Mouse (Mus musculus): ENCODE measurements around the gene Nme8. TPM values are rescaled to one million over a fixed set of nuclear protein-coding genes. Genes with fewer than 3 reads are reported as not detected.

The Nme8 gene
- total and polyA plus RNA-seq, 3 experiments, result not detected

DNA sequence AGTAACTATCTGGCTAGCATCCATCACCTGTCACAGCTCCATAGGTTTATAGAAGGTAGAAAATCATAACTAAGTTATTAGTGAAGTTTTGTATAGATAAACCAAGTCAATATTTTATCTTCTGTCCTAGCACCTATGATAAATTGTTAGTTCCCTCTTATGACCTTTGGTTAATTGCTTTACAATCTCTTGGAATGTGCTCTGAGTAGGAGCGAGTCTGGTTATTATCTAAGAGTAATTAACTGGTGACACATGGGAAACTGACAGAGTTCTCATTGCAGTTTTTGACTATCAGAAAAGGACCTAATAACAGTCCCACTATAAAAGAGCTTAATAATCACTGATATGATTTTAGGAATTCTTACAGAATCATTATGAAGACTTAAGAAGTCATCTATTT, 54.1 kb downstream of the Nme8 start:
- no peaks in the 10 kb centered on the region for H3K27me3 ChIP-seq (replicated peaks)
- no peak overlapping the region for H3K9ac ChIP-seq (ENCODE audit: insufficient read depth, low read depth)
- H3K79me2 ChIP-seq (replicated peaks; ENCODE audit: control insufficient read depth, extremely low read depth, insufficient read depth, poor library complexity, severe bottlenecking), result no peaks in the 10 kb centered on the region
- no peaks in the 10 kb centered on the region for H3K9me3 ChIP-seq (replicated peaks; ENCODE audit: low read length)
- no peaks in the 10 kb centered on the region for H3K36me3 ChIP-seq (replicated peaks in 1 of 2; ENCODE audit: control insufficient read depth in 1 of 2, insufficient read depth in 1 of 2, low read length in 1 of 2)
- TF ChIP-seq TBP (conservative IDR thresholded peaks at IDR 0.05; ENCODE audit: low read depth, low read length) (no peak), USF2 (conservative IDR thresholded peaks at IDR 0.05; ENCODE audit: low read depth, low read length) (no peak), ZMIZ1 (IDR thresholded peaks at IDR 0.05; ENCODE audit: low read depth, low read length) (no peak), MAFK (IDR thresholded peaks at IDR 0.05; ENCODE audit: insufficient replicate concordance, low read length) (no peak), HCFC1 (IDR thresholded peaks at IDR 0.05; ENCODE audit: low read depth, low read length) (no peak)
- in situ Hi-C loops (cut with MboI; ENCODE audit: low pct_ligation_motif_present, low pct_unique_long_range_greater_than_20kb, low sequenced_read_pairs) (loop anchor here (25.0 kb wide), 1 partner anchor 481 kb away; no protein-coding TSS in a partner anchor), dilution Hi-C loops (cut with MboI; ENCODE audit: extremely low pct_ligation_motif_present, extremely low pct_unique_long_range_greater_than_20kb, low sequenced_read_pairs) (no loop called here)
- H3K4me1 ChIP-seq (ENCODE audit: control insufficient read depth in 1 of 2, insufficient read depth in 2 of 2), result no peaks in the 10 kb centered on the region
- DNase-seq (ENCODE audit: extremely low read depth), result no peak
- no peak overlapping the region for H3K4me2 ChIP-seq (ENCODE audit: insufficient read depth, low read depth, poor library complexity, severe bottlenecking)
- H3K4me3 ChIP-seq (replicated peaks in 1 of 3; ENCODE audit: low read depth in 2 of 3, low read length in 2 of 3, poor library complexity in 1 of 3), result no peak overlapping the region
- no peak overlapping the region for H3K27ac ChIP-seq (ENCODE audit: insufficient read depth, low read depth)

DNA sequence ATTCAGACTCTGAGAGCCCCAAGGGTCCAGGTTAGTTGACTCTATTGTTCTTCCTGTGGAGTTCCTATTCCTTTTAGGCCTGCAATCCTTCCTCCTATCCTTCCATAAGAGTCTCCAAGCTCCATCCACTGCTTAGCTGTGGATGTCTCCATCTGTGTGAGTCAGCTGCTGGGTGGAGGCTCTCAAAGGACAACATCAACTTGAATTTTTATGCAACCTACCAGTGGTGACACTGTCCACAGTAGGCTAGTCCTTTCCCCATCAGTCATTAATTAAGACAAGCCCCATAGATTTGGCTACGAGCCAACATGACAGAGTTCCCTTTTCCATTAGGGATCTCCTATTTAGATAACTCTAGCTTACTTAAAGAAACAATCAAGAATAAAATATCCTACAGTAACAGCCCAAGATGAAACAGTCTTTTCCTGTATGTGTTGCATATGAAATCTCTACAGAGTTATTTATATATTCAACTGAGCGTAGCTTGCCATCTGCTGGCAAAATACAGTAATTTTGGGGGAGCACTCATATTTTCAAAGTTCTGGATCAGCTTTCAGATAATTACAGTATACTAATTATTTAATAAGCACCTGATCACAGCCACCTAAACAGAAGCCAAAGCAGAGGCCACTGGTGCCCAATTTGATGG, 57.3 kb downstream of the Nme8 start:
- in situ Hi-C loops (cut with MboI; ENCODE audit: low pct_ligation_motif_present, low pct_unique_long_range_greater_than_20kb, low sequenced_read_pairs) (loop anchor here (25.0 kb wide), 1 partner anchor 478 kb away; no protein-coding TSS in a partner anchor), dilution Hi-C loops (cut with MboI; ENCODE audit: extremely low pct_ligation_motif_present, extremely low pct_unique_long_range_greater_than_20kb, low sequenced_read_pairs) (no loop called here)
- no peak for TF ChIP-seq MAZ (IDR thresholded peaks at IDR 0.05; ENCODE audit: low read depth, low read length)
- no peak for TF ChIP-seq MAFK (IDR thresholded peaks at IDR 0.05; ENCODE audit: insufficient replicate concordance, low read length)
- TF ChIP-seq RCOR1 (conservative IDR thresholded peaks at IDR 0.05; ENCODE audit: low read depth, low read length), result no peak
- no peak for TF ChIP-seq POLR2A (IDR thresholded peaks at IDR 0.05; ENCODE audit: low read depth, low read length)
- no peak for TF ChIP-seq JUND (conservative IDR thresholded peaks at IDR 0.05; ENCODE audit: low read depth, low read length)
- TF ChIP-seq MYC (IDR thresholded peaks at IDR 0.05; ENCODE audit: low read depth, low read length), result no peak
- no peak for TF ChIP-seq ZKSCAN1 (IDR thresholded peaks at IDR 0.05; ENCODE audit: borderline replicate concordance, low read depth, low read length)
- no peak for TF ChIP-seq UBTF (IDR thresholded peaks at IDR 0.05; ENCODE audit: low read depth, low read length)
- no peak for TF ChIP-seq ZNF384 (IDR thresholded peaks at IDR 0.05; ENCODE audit: low read depth, low read length)
- no peak for TF ChIP-seq USF1 (IDR thresholded peaks at IDR 0.05; ENCODE audit: low read depth, low read length)
- TF ChIP-seq RAD21 (IDR thresholded peaks at IDR 0.05; ENCODE audit: low read depth, low read length), result peak; percentile 68
- no peak for TF ChIP-seq JUN (IDR thresholded peaks at IDR 0.05; ENCODE audit: insufficient read depth, low read depth, low read length)
- no peak for TF ChIP-seq TCF12 (IDR thresholded peaks at IDR 0.05; ENCODE audit: low read depth, low read length)
- TF ChIP-seq USF2 (conservative IDR thresholded peaks at IDR 0.05; ENCODE audit: low read depth, low read length), result no peak
- peak; percentile 47 for TF ChIP-seq SMC3 (IDR thresholded peaks at IDR 0.05; ENCODE audit: low read depth, low read length)
- no peak for TF ChIP-seq MEF2A (IDR thresholded peaks at IDR 0.05; ENCODE audit: borderline replicate concordance, low read depth, low read length)
- TF ChIP-seq CTCF (conservative IDR thresholded peaks at IDR 0.05 in 1 of 2, IDR thresholded peaks at IDR 0.05 in 1 of 2; ENCODE audit: low read depth in 2 of 2, low read length in 2 of 2), result peak in 1 of 2 experiments; percentile 67; a peak in 2 of 4 replicates
- Histone ChIP-seq H3K4me1 (ENCODE audit: control insufficient read depth in 1 of 2, insufficient read depth in 2 of 2) (no peaks in the 10 kb centered on the region), H3K27me3 (replicated peaks) (no peaks in the 10 kb centered on the region), H3K79me2 (replicated peaks; ENCODE audit: control insufficient read depth, extremely low read depth, insufficient read depth, poor library complexity, severe bottlenecking) (no peaks in the 10 kb centered on the region), H3K36me3 (replicated peaks in 1 of 2; ENCODE audit: control insufficient read depth in 1 of 2, insufficient read depth in 1 of 2, low read length in 1 of 2) (no peaks in the 10 kb centered on the region), H3K9me3 (replicated peaks; ENCODE audit: low read length) (no peaks in the 10 kb centered on the region), H3K27ac (ENCODE audit: insufficient read depth, low read depth) (no peak overlapping the region), H3K4me2 (ENCODE audit: insufficient read depth, low read depth, poor library complexity, severe bottlenecking) (no peak overlapping the region), H3K4me3 (replicated peaks in 1 of 3; ENCODE audit: low read depth in 2 of 3, low read length in 2 of 3, poor library complexity in 1 of 3) (no peak overlapping the region), H3K9ac (ENCODE audit: insufficient read depth, low read depth) (no peak overlapping the region)
- peak; percentile 13 for DNase-seq (ENCODE audit: extremely low read depth)
